Mouse (Mus musculus) gastrocnemius, postnatal 14 days (tissue): ENCODE results near the gene Ston2. TPM values are rescaled to one million over a fixed set of nuclear protein-coding genes. Genes with fewer than 3 reads are reported as not detected.

ENCODE experiments used
- DNase-seq: peaks from one replicate; pipeline ENCODE4 v3.0.0; 2021; ENCODE audit warnings: mixed read lengths
- intact Hi-C: fragments of 180-260 bp; cut with DNase I; formaldehyde crosslinking; loops from one replicate; pipeline ENCODE4 v1.15.1; 2025; ENCODE audit warnings: low total_unique reads
- long read RNA-seq, 2 experiments: library from polyadenylated mRNA; stranded (forward); transcript quantifications; one replicate each; pipeline ENCODE4 v2.0.0; 2021
- total RNA-seq, 2 experiments: library from RNA; stranded (reverse); gene quantifications; 2 replicates each; pipeline ENCODE4 v1.2.3; 2021

Gene Ston2
- total RNA-seq, result 10 to 100 TPM; 29.0 to 32.3 TPM
- long read RNA-seq, experiment 1, full-length matches to known transcripts, result 1 of 4 reads
- long read RNA-seq, experiment 1, partial matches to known transcripts, result 0 of 4 reads
- long read RNA-seq, experiment 1, other reads (novel, unspliced or antisense), result 3 of 4 reads
- long read RNA-seq, experiment 2, partial matches to known transcripts, result 1 of 2 reads
- long read RNA-seq, experiment 2, other reads (novel, unspliced or antisense), result 1 of 2 reads

GRCm38 (mm10) chr12:91787959-91788437, at the start of gene Ston2:
TSS of gene Ston2 (minus strand) at chr12:91788387.
- DNase-seq, result no peak
- intact Hi-C loops, result loop anchor here (5.0 kb wide), 1 partner anchor 46 kb away; no protein-coding TSS in a partner anchor

GRCm38 (mm10) chr12:91837401-91838065, 49.3 kb upstream of the Ston2 start:
- no peak for DNase-seq
- intact Hi-C loops, result no loop called here

- no peak for DNase-seq
- intact Hi-C loops, result no loop called here
Observed at GRCm38 (mm10) chr12:91833939-91834333, 45.7 kb upstream of the Ston2 start.

GRCm38 (mm10) chr12:91833237-91833938, 45.2 kb upstream of the Ston2 start:
- intact Hi-C loops, result no loop called here
- no peak for DNase-seq

GRCm38 (mm10) chr12:91831410-91831809, 43.2 kb upstream of the Ston2 start:
- intact Hi-C loops, result no loop called here
- no peak for DNase-seq

- DNase-seq, result no peak
- intact Hi-C loops, result no loop called here
Observed at GRCm38 (mm10) chr12:91820461-91820860, 32.3 kb upstream of the Ston2 start.

- intact Hi-C loops, result no loop called here
- no peak for DNase-seq
Observed at GRCm38 (mm10) chr12:91818726-91819125, 30.5 kb upstream of the Ston2 start.

- intact Hi-C loops, result no loop called here
- DNase-seq, result peak; percentile 32
Observed at GRCm38 (mm10) chr12:91815990-91816389, 27.8 kb upstream of the Ston2 start.

GRCm38 (mm10) chr12:91815552-91815951, 27.4 kb upstream of the Ston2 start:
- intact Hi-C loops, result no loop called here
- DNase-seq, result no peak

- no peak for DNase-seq
- intact Hi-C loops, result no loop called here
Observed at GRCm38 (mm10) chr12:91808911-91809310, 20.7 kb upstream of the Ston2 start.

GRCm38 (mm10) chr12:91807761-91808160, 19.6 kb upstream of the Ston2 start:
- intact Hi-C loops, result no loop called here
- no peak for DNase-seq

GRCm38 (mm10) chr12:91807095-91807494, 18.9 kb upstream of the Ston2 start:
- DNase-seq, result no peak
- intact Hi-C loops, result no loop called here

GRCm38 (mm10) chr12:91804262-91804661, 16.1 kb upstream of the Ston2 start:
- intact Hi-C loops, result no loop called here
- no peak for DNase-seq

GRCm38 (mm10) chr12:91803207-91803932, 15.2 kb upstream of the Ston2 start:
- intact Hi-C loops, result no loop called here
- DNase-seq, result no peak

- intact Hi-C loops, result no loop called here
- no peak for DNase-seq
Observed at GRCm38 (mm10) chr12:91802586-91803206, 14.5 kb upstream of the Ston2 start.

- intact Hi-C loops, result no loop called here
- no peak for DNase-seq
Observed at GRCm38 (mm10) chr12:91800861-91801385, 12.7 kb upstream of the Ston2 start.

GRCm38 (mm10) chr12:91799821-91800335, 11.7 kb upstream of the Ston2 start:
- DNase-seq, result no peak
- intact Hi-C loops, result loop anchor here (5.0 kb wide), 1 partner anchor 398 kb away; no protein-coding TSS in a partner anchor

- DNase-seq, result no peak
- intact Hi-C loops, result loop anchor here (5.0 kb wide), 1 partner anchor 397 kb away; no protein-coding TSS in a partner anchor
Observed at GRCm38 (mm10) chr12:91799379-91799773, 11.2 kb upstream of the Ston2 start.
